Mouse (Mus musculus) embryonic facial prominence, embryonic 13.5 days (tissue): ENCODE measurements around the gene Plekhm3. TPM values are rescaled to one million over a fixed set of nuclear protein-coding genes. Genes with fewer than 3 reads are reported as not detected.

Source experiments
- ATAC-seq: fragments of 200-750 bp; cut with Nextera tagmentation; 2 replicates; pipeline ENCODE4 v1.8.0; 2017; ENCODE audit warnings: low read depth; ENCODE audit not compliant: insufficient number of reproducible peaks, insufficient read depth, low FRiP score, low TSS enrichment
- H3K27ac ChIP-seq: fragments of 300-500 bp; sonication (generic); 2 replicates; pipeline ENCODE4 v1.5.1; 2015; ENCODE audit warnings: moderate library complexity, mild to moderate bottlenecking, inconsistent platforms
- H3K27me3 ChIP-seq: fragments of 300-500 bp; sonication (generic); 2 replicates; pipeline ENCODE4 v1.6.1; 2015; ENCODE audit warnings: mild to moderate bottlenecking, inconsistent platforms
- H3K36me3 ChIP-seq: fragments of 300-500 bp; sonication (generic); 2 replicates; pipeline ENCODE4 v1.6.1; 2015; ENCODE audit warnings: mild to moderate bottlenecking, inconsistent platforms
- H3K4me1 ChIP-seq: fragments of 300-500 bp; sonication (generic); 2 replicates; pipeline ENCODE4 v1.6.1; 2015; ENCODE audit warnings: inconsistent platforms
- H3K4me2 ChIP-seq: fragments of 300-500 bp; sonication (generic); 2 replicates; pipeline ENCODE4 v1.6.1; 2015; ENCODE audit warnings: moderate library complexity, mild to moderate bottlenecking, inconsistent platforms
- H3K4me3 ChIP-seq: fragments of 300-500 bp; sonication (generic); 2 replicates; pipeline ENCODE4 v1.5.1; 2015; ENCODE audit warnings: mild to moderate bottlenecking, inconsistent platforms
- H3K9ac ChIP-seq: fragments of 300-500 bp; sonication (generic); 2 replicates; pipeline ENCODE4 v1.6.1; 2015; ENCODE audit warnings: mild to moderate bottlenecking, inconsistent platforms
- H3K9me3 ChIP-seq: fragments of 300-500 bp; sonication (generic); 2 replicates; pipeline ENCODE4 v1.6.1; 2016; ENCODE audit warnings: inconsistent platforms
- WGBS: fragments of 180-500 bp; shearing (Covaris S2); methylation state at CpG from one replicate; pipeline ENCODE4 v1.1.7; 2015; ENCODE audit warnings: mixed read lengths; 5-methylcytosine and 5-hydroxymethylcytosine counted together
- polyA plus RNA-seq: library from polyadenylated mRNA; unstranded; fragments of >200 nt; fragmentation: Nextera tagmentation; extraction: Ambion mirVana; gene quantifications from 2 replicates; pipeline ENCODE4 v1.2.1, GENCODE M21; 2015

Plekhm3 gene
- polyA plus RNA-seq, 1 experiment from 2014 or later = 8.7 TPM

DNA sequence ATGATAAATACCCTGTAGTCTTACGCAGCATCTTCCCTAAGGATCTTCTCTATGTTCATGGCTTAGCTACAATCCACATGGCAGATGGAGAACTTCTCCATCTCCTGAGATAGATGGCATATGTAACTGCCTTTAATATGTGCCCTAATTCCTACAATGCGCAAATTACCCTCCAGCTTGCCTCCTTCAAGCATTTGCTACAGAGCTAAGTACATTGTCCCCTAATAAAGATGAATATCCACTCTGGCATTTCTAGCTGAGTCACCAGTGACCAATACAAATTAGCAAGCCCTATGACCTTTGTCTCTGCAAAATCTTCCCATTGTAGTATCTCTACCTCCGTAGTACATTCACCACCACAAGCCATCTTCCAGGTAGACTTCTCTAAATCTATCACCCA is 6.4 kb downstream of the Plekhm3 start:
- ATAC-seq = no peak
- WGBS = 96% methylated on average over 3 of the region's 3 CpGs
- Histone ChIP-seq H3K4me1 (no peaks in the 10 kb centered on the region), H3K36me3 (no peaks in the 10 kb centered on the region), H3K4me3 (no peak overlapping the region), H3K9me3 (no peaks in the 10 kb centered on the region), H3K27ac (no peak overlapping the region), H3K9ac (no peak overlapping the region), H3K27me3 (no peaks in the 10 kb centered on the region), H3K4me2 (no peak overlapping the region)

DNA sequence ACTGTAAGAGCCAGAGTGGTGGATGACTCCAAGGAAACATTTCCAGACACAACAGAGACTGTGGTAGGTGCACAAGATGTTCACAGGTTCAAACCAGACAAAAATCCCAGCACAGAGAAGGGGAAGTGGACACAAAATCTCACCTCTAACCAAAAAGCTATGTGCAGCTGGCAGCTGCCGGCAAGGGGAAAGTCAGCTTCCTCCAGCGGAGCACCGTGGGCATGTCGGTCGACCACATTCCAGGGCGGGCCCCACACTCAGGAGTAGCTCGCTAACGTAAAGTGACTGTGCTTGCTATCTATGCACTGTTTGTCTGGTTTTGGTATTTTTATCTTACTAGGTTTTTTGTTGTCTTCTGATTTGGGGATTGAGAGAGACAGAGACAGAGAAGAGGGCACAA is 7.2 kb downstream of the Plekhm3 start:
- no peaks in the 10 kb centered on the region for H3K4me1 ChIP-seq
- no peak overlapping the region for H3K9ac ChIP-seq
- H3K36me3 ChIP-seq = no peaks in the 10 kb centered on the region
- H3K27ac ChIP-seq = no peak overlapping the region
- H3K4me2 ChIP-seq = no peak overlapping the region
- 52% methylated on average over 8 of the region's 8 CpGs for WGBS
- no peak for ATAC-seq
- no peaks in the 10 kb centered on the region for H3K9me3 ChIP-seq
- no peaks in the 10 kb centered on the region for H3K27me3 ChIP-seq
- H3K4me3 ChIP-seq = no peak overlapping the region

DNA sequence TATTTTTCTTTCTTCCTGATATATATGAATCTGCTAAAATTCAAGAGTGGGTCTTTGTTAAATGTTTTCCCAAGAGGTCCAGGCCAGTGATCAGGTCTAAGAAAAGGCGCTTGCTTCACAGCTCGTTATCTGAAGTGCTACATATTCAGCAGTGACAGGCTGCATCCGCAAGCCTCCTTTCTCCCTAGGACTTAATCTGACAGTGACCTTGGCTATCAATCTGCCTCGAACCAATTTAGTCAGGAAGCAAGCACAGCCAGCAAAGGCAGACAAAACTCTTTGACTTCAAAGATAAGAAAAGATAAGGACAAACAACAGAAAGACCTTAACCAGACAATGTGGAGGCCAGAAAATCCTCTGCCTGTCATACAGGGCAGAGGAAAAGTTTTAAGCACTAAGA is 10.5 kb downstream of the Plekhm3 start:
- no peak for ATAC-seq
- H3K36me3 ChIP-seq = no peaks in the 10 kb centered on the region
- H3K4me3 ChIP-seq = no peak overlapping the region
- 0 out of 2 replicates have a peak, but pooled peaks cover 3% of the 10 kb centered on the region for H3K9me3 ChIP-seq
- 67% methylated on average over 4 of the region's 4 CpGs for WGBS
- no peak overlapping the region for H3K27ac ChIP-seq
- H3K9ac ChIP-seq = no peak overlapping the region
- H3K4me1 ChIP-seq = no peaks in the 10 kb centered on the region
- H3K27me3 ChIP-seq = no peaks in the 10 kb centered on the region
- no peak overlapping the region for H3K4me2 ChIP-seq

DNA sequence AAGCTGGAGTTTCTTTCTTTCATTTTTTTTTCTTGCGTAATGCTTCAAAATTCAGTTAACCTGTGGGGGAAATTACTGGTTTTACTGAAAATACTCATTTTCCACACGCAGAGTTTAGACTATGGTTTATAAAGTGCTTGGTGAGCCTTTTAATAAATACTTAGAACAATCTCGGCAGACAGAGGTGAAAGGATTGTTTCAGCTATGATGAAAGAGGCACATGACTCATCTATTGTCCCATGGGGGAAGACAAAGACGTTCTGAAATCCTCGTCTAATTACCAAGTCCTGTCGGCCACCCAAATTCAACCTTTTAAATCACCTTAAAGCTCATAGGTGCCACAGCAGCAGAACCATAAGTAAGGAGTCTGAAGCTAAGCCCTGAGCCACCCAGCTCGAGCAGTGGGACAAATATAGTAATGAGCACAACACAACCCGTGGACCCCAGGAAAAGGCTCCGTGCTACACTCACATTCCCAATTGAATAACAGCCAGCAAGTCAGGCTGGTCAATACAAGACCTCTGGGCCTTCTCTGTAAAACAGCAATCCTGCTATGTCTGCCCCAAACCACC is 11.3 kb downstream of the Plekhm3 start:
- H3K9ac ChIP-seq = no peak overlapping the region
- H3K27me3 ChIP-seq = no peaks in the 10 kb centered on the region
- no peaks in the 10 kb centered on the region for H3K4me1 ChIP-seq
- H3K9me3 ChIP-seq = 0 out of 2 replicates have a peak, but pooled peaks cover 3% of the 10 kb centered on the region
- no peak for ATAC-seq
- H3K36me3 ChIP-seq = no peaks in the 10 kb centered on the region
- H3K27ac ChIP-seq = no peak overlapping the region
- 71% methylated on average over 9 of the region's 9 CpGs for WGBS
- no peak overlapping the region for H3K4me3 ChIP-seq
- no peak overlapping the region for H3K4me2 ChIP-seq

DNA sequence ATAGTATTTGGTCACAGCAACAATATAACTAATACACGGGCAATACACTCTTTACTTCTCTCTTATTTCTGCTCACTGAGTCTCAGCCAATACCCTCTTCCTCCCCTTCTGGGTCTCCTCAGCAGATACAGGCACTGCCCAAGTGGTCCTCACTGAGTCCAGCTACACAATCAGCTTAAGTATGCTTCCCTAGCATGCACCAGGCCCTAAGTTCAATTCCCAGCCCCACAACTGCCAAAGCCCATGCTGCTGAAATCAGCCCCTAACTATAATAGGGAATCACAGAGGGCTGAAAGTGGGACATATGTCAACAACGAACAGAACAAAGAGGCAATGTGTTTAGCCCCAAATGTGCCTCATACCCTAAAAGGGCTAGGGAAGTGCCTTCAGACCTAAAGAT is 11.9 kb downstream of the Plekhm3 start:
- Histone ChIP-seq H3K27me3 (no peaks in the 10 kb centered on the region), H3K4me2 (no peak overlapping the region), H3K36me3 (no peaks in the 10 kb centered on the region), H3K9me3 (0 out of 2 replicates have a peak, but pooled peaks cover 3% of the 10 kb centered on the region), H3K4me3 (no peak overlapping the region), H3K27ac (no peak overlapping the region), H3K4me1 (no peaks in the 10 kb centered on the region), H3K9ac (no peak overlapping the region)
- no peak for ATAC-seq
- WGBS = 77% methylated on average over 2 of the region's 2 CpGs

DNA sequence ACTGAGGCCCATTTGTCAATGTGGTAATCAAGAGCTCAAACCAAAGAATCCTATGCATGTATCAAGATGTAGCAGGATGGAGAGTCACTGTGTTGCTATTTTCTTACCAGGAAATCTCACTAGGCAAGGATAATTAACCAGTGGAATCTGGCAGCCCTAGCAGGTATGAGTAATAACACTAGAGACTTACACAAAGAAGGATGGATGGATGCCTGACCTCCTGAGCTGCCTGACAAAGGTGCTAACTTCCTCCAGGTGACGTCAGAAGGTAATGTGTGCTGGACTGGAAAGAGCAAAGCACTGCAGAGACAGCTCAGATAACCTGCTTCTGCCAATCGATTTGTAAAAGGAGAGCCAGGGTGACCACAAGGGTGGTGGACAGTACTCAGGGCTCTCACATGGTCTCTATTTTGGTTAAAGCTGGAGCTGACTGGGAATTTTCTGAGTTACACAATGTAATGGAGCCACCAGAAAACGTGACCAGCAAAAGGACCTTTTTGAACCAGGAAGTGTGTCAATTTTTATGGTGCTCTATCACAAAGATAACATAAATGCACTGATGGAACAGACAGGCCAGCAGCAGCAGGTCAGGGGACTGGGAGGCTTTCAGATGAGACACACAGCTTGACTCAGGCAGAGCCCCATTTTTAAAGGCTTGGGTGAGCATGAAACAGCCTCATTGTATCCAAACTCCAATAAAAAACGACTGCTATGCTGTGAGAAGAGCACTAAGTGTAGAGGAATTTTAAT is 14.4 kb downstream of the Plekhm3 start:
- Histone ChIP-seq H3K4me1 (no peaks in the 10 kb centered on the region), H3K27me3 (no peaks in the 10 kb centered on the region), H3K4me2 (no peak overlapping the region), H3K36me3 (peaks cover 9% of the 10 kb centered on the region), H3K9me3 (0 out of 2 replicates have a peak, but pooled peaks cover 3% of the 10 kb centered on the region), H3K27ac (no peak overlapping the region), H3K4me3 (no peak overlapping the region), H3K9ac (no peak overlapping the region)
- no peak for ATAC-seq
- WGBS = 70% methylated on average over 4 of the region's 4 CpGs

DNA sequence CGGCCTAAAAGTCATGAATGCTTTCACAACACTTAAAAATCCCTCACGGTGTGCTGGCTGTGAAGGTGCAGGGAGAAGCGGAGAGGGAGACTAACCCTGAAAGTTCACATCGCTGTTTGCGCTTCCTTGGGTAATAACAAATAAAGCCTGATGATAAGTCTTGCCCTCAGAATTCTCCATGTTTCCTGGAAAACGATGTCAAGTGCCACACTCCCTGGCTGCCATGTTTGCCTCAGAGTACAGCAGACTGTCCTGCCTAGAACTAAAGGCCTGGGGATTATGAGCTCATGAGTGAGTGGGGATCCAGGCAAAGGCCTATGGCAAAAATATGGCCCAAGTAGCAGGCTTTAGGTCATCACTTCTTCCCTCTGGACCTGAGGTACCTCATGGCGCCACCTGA is 17.7 kb downstream of the Plekhm3 start:
- Histone ChIP-seq H3K27ac (no peak overlapping the region), H3K27me3 (no peaks in the 10 kb centered on the region), H3K36me3 (peaks cover 13% of the 10 kb centered on the region), H3K4me2 (no peak overlapping the region), H3K9me3 (0 out of 2 replicates have a peak, but pooled peaks cover 3% of the 10 kb centered on the region), H3K9ac (no peak overlapping the region), H3K4me3 (no peak overlapping the region), H3K4me1 (no peaks in the 10 kb centered on the region)
- no peak for ATAC-seq
- WGBS = 96% methylated on average over 7 of the region's 7 CpGs

DNA sequence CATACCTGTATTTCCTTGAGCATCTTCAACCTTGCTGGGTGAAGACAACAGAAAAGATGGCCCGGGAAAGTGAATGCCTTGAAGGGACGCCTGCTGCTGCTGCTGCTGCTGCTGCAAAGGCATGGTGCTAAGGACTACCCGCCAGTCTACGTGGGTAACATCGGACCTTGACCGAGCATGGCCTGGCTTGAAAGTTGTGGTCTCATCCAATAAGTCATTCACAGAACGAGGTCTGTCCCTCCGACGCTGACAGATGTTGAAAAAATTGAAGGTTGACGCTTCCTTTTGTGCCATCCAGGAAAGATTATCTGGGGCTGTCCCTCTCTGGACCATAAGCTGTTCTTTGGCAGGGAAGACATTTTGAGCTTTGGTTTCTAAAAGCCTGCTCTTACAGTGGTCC is 18.9 kb downstream of the Plekhm3 start:
- no peaks in the 10 kb centered on the region for H3K4me1 ChIP-seq
- peaks cover 13% of the 10 kb centered on the region for H3K36me3 ChIP-seq
- 94% methylated on average over 10 of the region's 10 CpGs for WGBS
- H3K9ac ChIP-seq = no peak overlapping the region
- no peaks in the 10 kb centered on the region for H3K9me3 ChIP-seq
- no peak for ATAC-seq
- no peaks in the 10 kb centered on the region for H3K27me3 ChIP-seq
- no peak overlapping the region for H3K4me3 ChIP-seq
- H3K27ac ChIP-seq = no peak overlapping the region
- H3K4me2 ChIP-seq = no peak overlapping the region

DNA sequence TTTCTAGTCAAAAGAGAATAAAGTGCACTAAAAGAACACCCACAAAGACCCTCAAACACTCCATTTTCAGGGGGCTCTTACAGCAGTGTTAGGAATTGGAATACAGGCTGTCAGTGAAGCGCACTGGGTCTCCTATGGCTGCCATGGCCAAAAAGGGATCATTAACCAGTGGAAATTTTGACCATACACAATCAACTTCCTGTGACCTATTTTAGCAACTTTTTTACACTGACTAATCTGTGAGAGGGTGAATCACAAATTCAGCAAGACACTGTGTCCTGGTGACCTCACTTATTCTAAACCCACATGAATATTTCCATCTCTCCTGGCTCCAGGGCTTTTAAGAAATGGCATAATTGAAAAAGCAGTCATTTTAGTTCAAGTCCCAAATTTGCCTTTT is 23.7 kb downstream of the Plekhm3 start:
- H3K9me3 ChIP-seq = no peaks in the 10 kb centered on the region
- H3K27me3 ChIP-seq = no peaks in the 10 kb centered on the region
- peaks cover 9% of the 10 kb centered on the region for H3K36me3 ChIP-seq
- H3K9ac ChIP-seq = no peak overlapping the region
- 94% methylated on average over 1 of the region's 1 CpGs for WGBS
- H3K4me1 ChIP-seq = no peaks in the 10 kb centered on the region
- ATAC-seq = no peak
- no peak overlapping the region for H3K27ac ChIP-seq
- no peak overlapping the region for H3K4me2 ChIP-seq
- no peak overlapping the region for H3K4me3 ChIP-seq

DNA sequence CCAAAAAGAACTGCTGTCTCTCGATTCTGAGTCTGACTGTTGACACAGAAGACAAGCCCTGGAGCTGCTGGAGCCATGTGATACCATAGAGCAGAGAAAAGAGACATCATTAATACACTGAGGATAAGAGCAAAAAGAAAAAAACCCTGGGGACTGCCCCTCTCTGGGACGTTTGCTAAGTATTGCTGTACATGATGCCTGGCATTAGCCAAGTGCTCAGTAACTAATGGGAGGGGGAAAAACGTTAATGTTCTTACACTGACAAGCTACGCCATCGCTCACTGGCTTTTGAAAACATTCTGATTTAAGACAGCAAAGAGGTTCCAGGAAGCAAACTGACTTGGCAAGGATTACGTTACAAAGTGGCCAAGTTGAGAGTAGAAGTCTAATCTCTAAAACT is 26.5 kb downstream of the Plekhm3 start:
- H3K36me3 ChIP-seq = no peaks in the 10 kb centered on the region
- H3K4me3 ChIP-seq = no peak overlapping the region
- H3K27me3 ChIP-seq = no peaks in the 10 kb centered on the region
- no peak for ATAC-seq
- no peak overlapping the region for H3K4me2 ChIP-seq
- no peak overlapping the region for H3K27ac ChIP-seq
- H3K9ac ChIP-seq = no peak overlapping the region
- WGBS = 65% methylated on average over 6 of the region's 6 CpGs
- H3K4me1 ChIP-seq = no peaks in the 10 kb centered on the region
- no peaks in the 10 kb centered on the region for H3K9me3 ChIP-seq

DNA sequence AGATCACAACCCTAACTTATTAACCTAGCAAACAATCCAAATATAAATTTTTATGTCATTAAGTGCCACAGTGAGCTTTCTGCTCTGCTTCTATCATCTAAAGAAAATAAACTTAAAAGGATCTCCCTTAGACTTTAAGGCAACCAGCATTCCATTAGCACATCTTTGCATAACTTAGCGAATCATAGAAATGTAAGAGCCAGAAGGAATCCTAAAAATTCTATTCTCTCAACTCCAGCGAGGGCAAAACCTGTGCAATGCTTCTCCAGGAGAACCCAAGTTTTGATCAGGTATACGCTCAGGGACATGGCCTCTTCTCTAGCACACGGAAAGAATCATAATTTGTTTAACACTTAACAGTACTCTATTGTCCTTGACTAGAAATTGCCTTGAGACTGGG is 27.0 kb downstream of the Plekhm3 start:
- Histone ChIP-seq H3K9me3 (no peaks in the 10 kb centered on the region), H3K4me3 (no peak overlapping the region), H3K4me2 (no peak overlapping the region), H3K9ac (no peak overlapping the region), H3K36me3 (no peaks in the 10 kb centered on the region), H3K27me3 (no peaks in the 10 kb centered on the region), H3K4me1 (no peaks in the 10 kb centered on the region), H3K27ac (no peak overlapping the region)
- 70% methylated on average over 4 of the region's 4 CpGs for WGBS
- no peak for ATAC-seq

DNA sequence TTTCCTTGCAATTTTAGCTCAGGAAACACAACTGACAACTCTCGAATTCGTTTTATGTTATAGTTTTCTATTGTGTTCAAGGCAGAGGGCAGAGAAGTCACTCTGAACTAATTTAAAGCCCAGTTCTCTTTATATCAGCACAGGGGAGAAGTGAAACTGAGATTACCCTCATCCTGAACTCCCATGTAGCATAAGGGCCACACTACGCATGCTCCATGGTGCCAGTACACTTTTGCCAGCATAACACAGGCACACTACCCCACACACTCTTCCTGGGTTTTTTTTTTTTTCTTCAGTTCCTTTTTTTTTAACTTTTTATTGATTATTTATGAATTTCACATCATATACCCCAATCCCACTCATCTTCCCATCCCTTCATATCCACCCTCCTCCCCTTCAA is 28.1 kb downstream of the Plekhm3 start:
- 94% methylated on average over 3 of the region's 3 CpGs for WGBS
- no peak overlapping the region for H3K4me2 ChIP-seq
- H3K9ac ChIP-seq = no peak overlapping the region
- no peaks in the 10 kb centered on the region for H3K4me1 ChIP-seq
- no peaks in the 10 kb centered on the region for H3K27me3 ChIP-seq
- H3K4me3 ChIP-seq = no peak overlapping the region
- no peaks in the 10 kb centered on the region for H3K9me3 ChIP-seq
- H3K27ac ChIP-seq = no peak overlapping the region
- no peak for ATAC-seq
- H3K36me3 ChIP-seq = no peaks in the 10 kb centered on the region
